Mouse (Mus musculus): ENCODE results near the gene Abi2. TPM values are rescaled to one million over a fixed set of nuclear protein-coding genes. Genes with fewer than 3 reads are reported as not detected.

Abi2 gene
- polyA plus RNA-seq, 1 experiment = 7.6 TPM

- no peak for DNase-seq (ENCODE audit: low read depth)
These were observed 80.2 kb downstream of the Abi2 start for GRCm38 (mm10) chr1:60489660-60490059.

- DNase-seq (ENCODE audit: low read depth) = no peak
These were observed 81.1 kb downstream of the Abi2 start for GRCm38 (mm10) chr1:60490510-60490909.

GRCm38 (mm10) chr1:60492404-60492803, 83.0 kb downstream of the Abi2 start:
- no peak for DNase-seq (ENCODE audit: low read depth)

GRCm38 (mm10) chr1:60493421-60493820, 84.0 kb downstream of the Abi2 start:
- no peak for DNase-seq (ENCODE audit: low read depth)

- DNase-seq (ENCODE audit: low read depth) = no peak
These were observed 94.0 kb downstream of the Abi2 start for GRCm38 (mm10) chr1:60503456-60503855.

- no peak for DNase-seq (ENCODE audit: low read depth)
These were observed 101.2 kb downstream of the Abi2 start for GRCm38 (mm10) chr1:60510584-60510983.

GRCm38 (mm10) chr1:60530107-60530506, 120.7 kb downstream of the Abi2 start:
- no peak for DNase-seq (ENCODE audit: low read depth)

GRCm38 (mm10) chr1:60530636-60531035, 121.2 kb downstream of the Abi2 start:
- DNase-seq (ENCODE audit: low read depth) = no peak

Other genes starting within 250 kb of the Abi2 start
- gene Nbeal1, start 229.0 kb upstream of the Abi2 start, polyA plus RNA-seq (2012; rRNA removed) = 4.6 and 5.1 TPM in 2 replicates
- 9.2 and 11.3 TPM in 2 replicates for gene Cyp20a1, start 66.3 kb upstream of the Abi2 start, polyA plus RNA-seq (2012; rRNA removed)
- 13.8 and 20.2 TPM in 2 replicates for gene Raph1, start 157.5 kb downstream of the Abi2 start, polyA plus RNA-seq (2012; rRNA removed)